Comparison of ENCODE assay signal across 9 mouse cellular contexts in the genomic region with DNA sequence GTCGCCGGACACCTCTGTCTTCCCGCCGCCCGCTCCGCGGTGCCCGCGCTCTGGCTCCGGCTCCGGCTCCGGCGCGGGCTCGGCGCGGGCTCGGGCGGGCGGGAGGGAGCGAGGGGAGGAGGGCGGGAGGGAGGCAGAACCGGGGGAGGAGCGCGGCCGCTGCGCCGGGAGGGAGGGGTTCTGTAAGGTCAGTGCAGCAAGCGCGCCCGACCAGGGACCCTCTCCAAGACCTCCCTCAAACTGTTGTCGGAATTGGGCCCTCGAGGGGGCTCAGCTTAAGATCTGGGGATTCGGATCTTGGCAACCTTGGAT. TPM values are rescaled to one million over a fixed set of nuclear protein-coding genes. Genes with fewer than 3 reads are reported as not detected.
DNase-seq lines count a peak whose midpoint lies in the region; ATAC-seq and TF ChIP-seq lines count a peak whose summit lies in the region.
"Had no signal": no experiment of that assay in that cellular context is flagged by ENCODE, and none has a peak within 500 bp of the region (broad histone marks: within the 10 kb centered on the region; RNA-seq: fewer than 3 reads in every experiment).

A gene (minus strand): TSS at position 64 of the 312 bp plus-strand sequence.

- H3K9ac ChIP-seq in heart, adult 2 months (ENCODE audit: low read depth, low read length) = no peak within 1 kb of the TSS; the same call in 1 of the 2 replicates
- peak within 1 kb of the TSS; percentile 80 for H3K9ac ChIP-seq in ES-E14 (ENCODE audit: insufficient read depth, low read depth, low read length, poor library complexity, severe bottlenecking)
- H3K9ac ChIP-seq in embryonic facial prominence, embryonic 14.5 days (ENCODE audit: low read depth, low read length) = peak within 1 kb of the TSS; percentile 58
- no peak within 1 kb of the TSS for H3K9ac ChIP-seq in liver, embryonic 11.5 days (ENCODE audit: low read depth, low read length)

- peak within 1 kb of the TSS; percentile 33 for H3K4me3 ChIP-seq in heart, adult 2 months
- H3K4me3 ChIP-seq in ES-E14 (ENCODE audit: insufficient read depth in 1 of 2, low read depth in 1 of 2, low read length in 2 of 2, poor library complexity in 1 of 2, severe bottlenecking in 1 of 2) = peak within 1 kb of the TSS; percentile 79 to 81
- peak within 1 kb of the TSS; percentile 51 for H3K4me3 ChIP-seq in embryonic facial prominence, embryonic 14.5 days (ENCODE audit: low read depth, low read length)
- H3K4me3 ChIP-seq in liver, embryonic 11.5 days (ENCODE audit: low read depth, low read length) = peak within 1 kb of the TSS; percentile 49

- TF ChIP-seq EP300 in heart, adult 2 months (IDR thresholded peaks at IDR 0.05; ENCODE audit: insufficient read depth, low read depth, low read length) = no peak

- H3K9me3 ChIP-seq in ES-E14 (ENCODE audit: control insufficient read depth, insufficient read depth, low read depth, low read length) = no peaks in the 10 kb centered on the region
- no peaks in the 10 kb centered on the region for H3K9me3 ChIP-seq in embryonic facial prominence, embryonic 14.5 days (ENCODE audit: control insufficient read depth, low read length)
- H3K9me3 ChIP-seq in liver, embryonic 11.5 days (ENCODE audit: control insufficient read depth, low read length) = no peaks in the 10 kb centered on the region

- no peaks in the 10 kb centered on the region for H3K4me1 ChIP-seq in heart, adult 2 months (ENCODE audit: control insufficient read depth, insufficient read depth, low read length)
- peaks cover 6 to 27% of the 10 kb centered on the region in 2 experiments; a peak in 3 of 4 replicates for H3K4me1 ChIP-seq in ES-E14 (ENCODE audit: control insufficient read depth in 2 of 2, insufficient read depth in 2 of 2, low read length in 2 of 2, poor library complexity in 1 of 2)
- 0 out of 2 replicates have a peak, but pooled peaks cover 6% of the 10 kb centered on the region for H3K4me1 ChIP-seq in embryonic facial prominence, embryonic 14.5 days (ENCODE audit: control insufficient read depth, insufficient read depth, low read length)
- H3K4me1 ChIP-seq in liver, embryonic 11.5 days (replicated peaks; ENCODE audit: control insufficient read depth, insufficient read depth, low read length) = peaks cover 9% of the 10 kb centered on the region

- no peak for DNase-seq in heart, adult 2 months
- DNase-seq in heart, adult 8-10 months (ENCODE audit: low spot score) = no peak
- DNase-seq in ES-E14 (ENCODE audit: low read depth, low spot score) (no peak), adipocyte (ENCODE audit: low spot score) (no peak)
- no peak for DNase-seq in embryonic facial prominence, embryonic 14.5 days (ENCODE audit: low spot score)
- DNase-seq in liver, embryonic 11.5 days (ENCODE audit: low spot score) = no peak
- DNase-seq in lung, postnatal 14 days = no peak
- no peak for DNase-seq in urinary bladder, postnatal 36 days (ENCODE audit: low spot score in 2 of 2)

- peak within 1 kb of the TSS; percentile 85 for H3K4me2 ChIP-seq in embryonic facial prominence, embryonic 14.5 days (ENCODE audit: low read depth, low read length)
- H3K4me2 ChIP-seq in liver, embryonic 11.5 days = peak within 1 kb of the TSS; percentile 67

- in situ Hi-C loops in ES-E14 (cut with MboI; ENCODE audit: low sequenced_read_pairs in 2 of 2, unreplicated experiment in 2 of 2) = no loop called here

- peaks cover 14% of the 10 kb centered on the region for H3K27me3 ChIP-seq in heart, adult 2 months (ENCODE audit: control insufficient read depth, insufficient read depth, low read length)
- H3K27me3 ChIP-seq in embryonic facial prominence, embryonic 14.5 days (replicated peaks; ENCODE audit: control insufficient read depth, insufficient read depth, low read length) = peaks cover 93% of the 10 kb centered on the region
- H3K27me3 ChIP-seq in liver, embryonic 11.5 days (replicated peaks; ENCODE audit: control insufficient read depth, insufficient read depth, low read length) = peaks cover 93% of the 10 kb centered on the region

- whole genome bisulfite sequencing in heart, adult 2 months = under 1% methylated on average over 23 of the region's 34 CpGs
- under 1% methylated on average over 18 of the region's 34 CpGs for WGBS in embryonic facial prominence, embryonic 14.5 days
- under 1% methylated on average over 33 of the region's 34 CpGs for WGBS in liver, embryonic 11.5 days

- TF ChIP-seq POLR2A in heart, adult 2 months (IDR thresholded peaks at IDR 0.05; ENCODE audit: insufficient read depth, low read depth, low read length) = no peak

- no peak for ATAC-seq in embryonic facial prominence, embryonic 14.5 days (ENCODE audit: low read depth)
- ATAC-seq in liver, embryonic 11.5 days (replicated peaks; ENCODE audit: low FRiP score) = no peak

- H3K79me2 ChIP-seq in heart, adult 2 months (replicated peaks; ENCODE audit: control insufficient read depth, insufficient read depth, low read length) = no peaks in the 10 kb centered on the region

- no peak for TF ChIP-seq CTCF in heart, adult 2 months (IDR thresholded peaks at IDR 0.05)

- no peaks in the 10 kb centered on the region for H3K36me3 ChIP-seq in heart, adult 2 months (ENCODE audit: control insufficient read depth, insufficient read depth, low read length)
- no peaks in the 10 kb centered on the region for H3K36me3 ChIP-seq in ES-E14 (ENCODE audit: control insufficient read depth, insufficient read depth, low read length, poor library complexity, severe bottlenecking)
- no peaks in the 10 kb centered on the region for H3K36me3 ChIP-seq in embryonic facial prominence, embryonic 14.5 days (ENCODE audit: control insufficient read depth, insufficient read depth, low read length)
- H3K36me3 ChIP-seq in liver, embryonic 11.5 days (ENCODE audit: control insufficient read depth, insufficient read depth, low read length) = no peaks in the 10 kb centered on the region

- intact Hi-C loops in heart, adult 2 months (cut with DNase I) = no loop called here

- no peak within 1 kb of the TSS for H3K27ac ChIP-seq in heart, adult 2 months
- no peak within 1 kb of the TSS for H3K27ac ChIP-seq in ES-E14 (ENCODE audit: insufficient read depth, low read depth, low read length, poor library complexity, severe bottlenecking)
- no peak within 1 kb of the TSS for H3K27ac ChIP-seq in embryonic facial prominence, embryonic 14.5 days (replicated peaks; ENCODE audit: low read depth, low read length)
- no peak within 1 kb of the TSS for H3K27ac ChIP-seq in liver, embryonic 11.5 days (ENCODE audit: low read depth, low read length)

TF ChIP-seq in ES-E14, 5 proteins besides CTCF, POLR2A, EP300 and RAD21:
- TF ChIP-seq HCFC1 (IDR thresholded peaks at IDR 0.05; ENCODE audit: borderline replicate concordance, insufficient read depth, low read length) = no peak
- TF ChIP-seq ZC3H11A (IDR thresholded peaks at IDR 0.05; ENCODE audit: borderline replicate concordance, low read depth, low read length) = no peak
- no peak for TF ChIP-seq CHD2 (IDR thresholded peaks at IDR 0.05; ENCODE audit: low read depth, low read length)
- no peak for TF ChIP-seq MAFK (IDR thresholded peaks at IDR 0.05; ENCODE audit: insufficient read depth, low read depth, low read length)
- TF ChIP-seq ZNF384 (IDR thresholded peaks at IDR 0.05; ENCODE audit: low read depth, low read length) = no peak

RNA-seq across cellular contexts. Expression of the gene that starts here (rescaled TPM):
- total RNA-seq in heart, adult 2 months (2021) = under 1 TPM; 0.13 to 0.23 TPM
- polyA plus RNA-seq in heart, adult 2 months (2012; rRNA removed) = 0.15 and 0.21 TPM in 2 replicates
- under 1 TPM in 1 of 4 experiments, not detected in 3; 0.26 TPM for total RNA-seq in heart, adult 8-10 months (2022)
- total RNA-seq in ES-E14 (2012; rRNA removed) = 4.1 and 4.3 TPM in 2 replicates
- 0.93 and 1.4 TPM in 2 replicates for polyA plus RNA-seq in embryonic facial prominence, embryonic 14.5 days (2014; fragmentation: Nextera tagmentation; extraction: Ambion mirVana)
- 0.12 and 0.73 TPM in 2 replicates for polyA plus RNA-seq in liver, embryonic 11.5 days (2014; fragmentation: Nextera tagmentation; extraction: Ambion mirVana)
- total RNA-seq: MEL had no signal

Comparison
In these comparisons a context has a peak if more than half of its experiments do, and no peak if none do; other contexts are left out.
1. H3K9ac ChIP-seq: peak in ES-E14 (single experiment) and embryonic facial prominence, embryonic 14.5 days (single experiment); none in heart, adult 2 months (single experiment) and liver, embryonic 11.5 days (single experiment).
2. Peak in every context shown above with its lines, with median percentiles within 50 percentile points of each other: H3K4me3 ChIP-seq.